Mouse (Mus musculus) layer of hippocampus, postnatal 36 days (tissue): Measurements from ENCODE around the gene Hnf1b. TPM values are rescaled to one million over a fixed set of nuclear protein-coding genes. Genes with fewer than 3 reads are reported as not detected.

Experiments used
- DNase-seq, 2 experiments: peaks; one replicate each; pipeline ENCODE4 v3.0.0; 2022
- total RNA-seq, 2 experiments: library from RNA; stranded (reverse); gene quantifications; 2 replicates each; pipeline ENCODE4 v1.2.3; 2021

Hnf1b gene
- total RNA-seq, result under 1 TPM in 1 of 2 experiments, not detected in 1; 0.52 TPM

- no peak for DNase-seq
These were observed at the start of gene Hnf1b for GRCm38 (mm10) chr11:83849529-83850335. Gene Hnf1b, plus strand, starts transcription at chr11:83850063.

- DNase-seq, result no peak
These were observed 47.7 kb upstream of the Hnf1b start for GRCm38 (mm10) chr11:83802166-83802565.

- no peak for DNase-seq
These were observed 47.3 kb upstream of the Hnf1b start for GRCm38 (mm10) chr11:83802581-83802980.

GRCm38 (mm10) chr11:83810441-83810840 is 39.4 kb upstream of the Hnf1b start:
- no peak for DNase-seq

GRCm38 (mm10) chr11:83815191-83815590 is 34.7 kb upstream of the Hnf1b start:
- no peak for DNase-seq

GRCm38 (mm10) chr11:83815628-83816027 is 34.2 kb upstream of the Hnf1b start:
- peak; percentile 15 to 33 for DNase-seq

- no peak for DNase-seq
These were observed 32.8 kb upstream of the Hnf1b start for GRCm38 (mm10) chr11:83817048-83817447.

- no peak for DNase-seq
These were observed 31.9 kb upstream of the Hnf1b start for GRCm38 (mm10) chr11:83817994-83818393.

- no peak for DNase-seq
These were observed 31.2 kb upstream of the Hnf1b start for GRCm38 (mm10) chr11:83818591-83819127.

GRCm38 (mm10) chr11:83819806-83820483 is 29.9 kb upstream of the Hnf1b start:
- DNase-seq, result no peak

- no peak for DNase-seq
These were observed 23.7 kb upstream of the Hnf1b start for GRCm38 (mm10) chr11:83826142-83826541.

GRCm38 (mm10) chr11:83828553-83829142 is 21.2 kb upstream of the Hnf1b start:
- no peak for DNase-seq

GRCm38 (mm10) chr11:83832389-83832788 is 17.5 kb upstream of the Hnf1b start:
- DNase-seq, result no peak

GRCm38 (mm10) chr11:83833517-83833916 is 16.3 kb upstream of the Hnf1b start:
- DNase-seq, result no peak

- DNase-seq, result no peak
These were observed 15.8 kb upstream of the Hnf1b start for GRCm38 (mm10) chr11:83833959-83834496.

GRCm38 (mm10) chr11:83839451-83839850 is 10.4 kb upstream of the Hnf1b start:
- no peak for DNase-seq

- DNase-seq, result no peak
These were observed 6.3 kb upstream of the Hnf1b start for GRCm38 (mm10) chr11:83843534-83843933.

- no peak for DNase-seq
These were observed 866 bp downstream of the Hnf1b start for GRCm38 (mm10) chr11:83850586-83851272.

GRCm38 (mm10) chr11:83851273-83852015 is 1.6 kb downstream of the Hnf1b start:
- no peak for DNase-seq

GRCm38 (mm10) chr11:83852016-83852355 is 2.1 kb downstream of the Hnf1b start:
- no peak for DNase-seq

- DNase-seq, result no peak
These were observed 2.8 kb downstream of the Hnf1b start for GRCm38 (mm10) chr11:83852501-83853211.
